Mouse (Mus musculus) frontal cortex, adult 2 months (tissue): ENCODE results near the gene Dmc1. TPM values are rescaled to one million over a fixed set of nuclear protein-coding genes. Genes with fewer than 3 reads are reported as not detected.

Experiments used
- DNase-seq, 2 experiments: peaks; one replicate each; pipeline ENCODE4 v3.0.0; 2022; ENCODE audit warnings: low spot score in 1 of 2; ENCODE audit errors: extremely low spot score in 1 of 2
- polyA plus RNA-seq: library from polyadenylated mRNA; depleted of rRNA; stranded (reverse); fragments of >200 nt; gene quantifications from 2 replicates; pipeline ENCODE4 v1.2.3, GENCODE M21; 2012; rRNA removed

The Dmc1 gene
- 2.3 and 3.4 TPM in 2 replicates for polyA plus RNA-seq

DNA sequence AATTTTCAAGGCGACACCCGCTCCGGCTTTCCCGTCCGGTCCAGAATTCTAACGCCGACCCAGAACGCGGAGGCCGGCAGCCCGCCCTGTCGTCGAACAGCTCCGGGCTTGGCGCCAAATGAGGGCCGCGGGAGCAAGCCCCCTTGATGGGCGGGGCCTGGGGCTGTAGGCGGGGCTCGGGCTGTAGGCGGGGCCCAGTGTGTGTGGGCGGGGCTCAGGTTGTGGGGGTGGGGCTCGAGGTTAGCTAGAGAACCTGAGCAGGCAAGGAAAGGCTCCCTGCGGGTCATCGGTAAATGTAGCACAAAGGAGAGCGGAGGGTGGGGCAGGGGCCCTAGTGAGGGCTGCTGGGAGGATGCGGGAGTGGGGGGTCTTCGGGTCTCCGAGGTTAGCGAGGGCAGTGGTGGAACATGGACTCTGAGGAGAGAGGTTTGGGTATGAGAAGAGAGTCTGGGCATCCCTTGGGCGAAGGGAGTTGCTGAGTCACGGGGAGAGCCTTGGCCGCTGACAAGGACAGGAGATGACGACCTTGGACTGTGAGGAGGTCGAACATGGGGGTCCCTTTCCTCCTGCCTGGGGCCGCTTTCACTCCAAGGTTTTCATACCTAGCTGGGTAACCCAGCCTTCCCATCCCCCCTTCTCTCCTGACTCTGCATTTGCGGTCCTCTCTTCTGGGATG lies at the start of gene Dmc1:
Gene Dmc1 (minus strand): TSS at position 120 of the 676 bp plus-strand sequence.
- DNase-seq: no peak

DNA sequence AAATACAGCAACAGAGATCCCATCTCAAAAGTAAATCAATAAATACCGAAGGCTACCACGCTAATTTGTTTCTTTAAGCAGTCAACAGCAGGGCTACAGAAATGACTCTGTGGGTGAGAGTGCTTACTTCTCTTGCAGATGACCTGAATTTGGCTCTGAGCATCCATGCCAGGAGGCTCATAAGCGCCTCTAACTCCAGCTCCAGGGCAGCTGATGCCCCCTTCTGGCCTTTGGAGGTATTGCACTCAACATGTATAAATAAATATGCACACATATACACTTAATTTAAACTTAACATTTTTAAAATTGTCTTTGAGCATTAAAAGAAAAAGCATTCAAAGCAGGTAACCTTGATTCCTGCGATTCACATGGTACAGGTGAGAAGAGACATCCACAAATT lies 46.6 kb upstream of the Dmc1 start:
- DNase-seq: no peak

DNA sequence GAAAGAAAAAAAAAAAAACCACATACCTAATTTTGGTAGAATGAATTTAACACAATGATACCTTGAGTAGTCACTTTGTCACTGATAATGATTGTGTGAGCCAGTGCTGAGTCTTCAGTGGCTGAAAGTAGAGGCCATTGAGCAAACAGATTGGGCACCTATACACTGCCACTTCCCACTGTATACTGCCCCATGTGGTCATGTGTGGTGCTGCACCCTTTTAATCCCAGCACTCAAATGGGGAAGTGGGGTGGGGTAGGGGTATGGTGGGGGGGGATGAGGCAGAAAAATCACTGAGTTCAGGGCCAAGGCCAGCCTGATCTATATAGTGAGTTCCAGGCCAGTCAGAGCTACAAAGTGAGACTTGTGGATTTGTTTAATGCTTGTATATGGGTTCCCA lies 45.7 kb upstream of the Dmc1 start:
- peak in 1 of 2 experiments; percentile 59 for DNase-seq

DNA sequence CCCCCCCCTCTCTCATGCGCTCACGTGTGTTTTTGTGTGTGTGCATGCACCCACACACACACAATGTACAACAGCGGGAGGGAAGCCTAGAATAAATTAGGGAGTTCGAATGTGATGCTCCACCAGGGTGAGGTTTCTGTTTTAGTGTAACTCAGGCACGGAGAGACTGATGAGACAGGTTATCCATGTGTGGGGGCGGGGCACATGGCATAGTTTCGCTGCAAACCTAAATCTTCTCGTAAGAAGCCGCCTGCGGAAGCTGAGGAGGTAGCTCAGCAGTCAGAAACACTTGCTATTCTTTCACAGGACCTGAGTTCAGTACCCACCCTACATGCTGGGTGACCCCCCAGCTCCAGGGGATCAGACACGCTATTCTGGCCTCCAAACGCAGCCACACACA lies 43.2 kb upstream of the Dmc1 start:
- DNase-seq: peak in 1 of 2 experiments; percentile 51

DNA sequence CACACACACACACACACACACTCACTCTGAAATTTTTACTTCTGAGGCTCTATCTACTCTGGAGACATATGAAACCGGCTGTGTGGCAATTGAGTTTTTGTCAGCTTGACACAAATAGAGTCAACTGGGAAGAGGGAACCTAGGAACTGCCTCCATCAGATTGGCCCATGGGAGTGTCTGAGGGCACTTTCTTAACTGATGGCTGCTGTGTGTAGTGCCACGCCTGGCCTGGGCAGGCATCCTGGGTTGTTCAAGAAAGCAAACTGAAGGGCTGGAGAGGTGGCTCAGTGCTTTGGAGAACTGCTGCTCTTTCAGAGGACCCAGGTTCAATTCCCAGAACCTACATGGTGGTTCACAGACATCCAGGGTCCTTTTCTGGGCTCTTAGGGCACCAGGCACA lies 40.6 kb upstream of the Dmc1 start:
- DNase-seq: no peak

DNA sequence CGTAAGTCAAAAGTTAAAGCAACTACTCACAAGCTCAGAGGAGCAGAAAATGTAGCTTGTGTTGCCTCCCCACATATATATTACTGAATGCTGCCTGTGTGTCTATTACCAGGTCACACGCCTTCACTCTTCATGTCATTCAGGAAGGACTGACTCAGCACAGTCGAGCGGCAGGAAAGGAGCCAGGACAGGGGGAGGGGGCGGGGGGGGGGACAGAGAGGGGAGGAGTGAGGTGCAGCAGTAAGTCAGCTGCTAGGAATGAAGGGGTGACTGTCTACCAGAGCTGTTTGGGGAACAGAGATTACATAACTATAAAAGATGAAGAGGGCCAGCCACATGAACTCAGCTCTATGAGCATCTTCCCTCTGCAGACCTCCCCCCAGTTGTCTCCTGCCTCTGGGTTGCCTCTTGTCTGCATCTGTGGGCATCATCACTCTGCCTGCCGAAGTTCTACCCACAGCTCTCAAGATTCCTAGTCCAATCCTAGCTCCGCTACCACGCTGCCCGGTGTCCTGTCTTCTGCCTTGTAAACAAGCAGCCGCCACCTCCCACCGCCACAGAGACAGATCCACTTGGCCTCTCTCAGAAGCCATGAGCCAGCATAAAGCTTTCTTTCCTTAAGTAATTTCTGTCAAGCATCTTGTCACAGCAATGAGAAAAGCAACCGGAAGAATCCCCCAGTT lies 36.4 kb upstream of the Dmc1 start:
- peak in 1 of 2 experiments; percentile 51 for DNase-seq

DNA sequence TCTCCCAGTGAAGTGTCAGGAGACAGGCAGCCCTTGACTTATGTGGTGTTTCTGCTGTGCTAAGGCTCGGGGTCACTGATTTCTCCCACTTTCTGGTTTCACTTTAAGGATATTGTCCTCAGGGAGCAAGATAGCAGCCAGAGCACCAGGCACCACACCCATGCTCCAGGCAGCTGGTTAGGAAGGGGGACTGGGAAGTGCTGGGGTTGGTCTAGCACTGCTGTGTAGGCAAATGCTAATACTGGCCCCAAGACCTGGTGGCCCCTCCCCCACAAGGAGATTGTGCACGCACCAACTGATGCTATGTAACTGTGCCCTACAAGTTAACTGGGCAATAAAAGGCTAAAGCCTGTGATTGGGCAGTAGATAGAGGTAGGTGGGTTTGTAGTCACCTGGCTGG lies 25.6 kb upstream of the Dmc1 start:
- no peak for DNase-seq

DNA sequence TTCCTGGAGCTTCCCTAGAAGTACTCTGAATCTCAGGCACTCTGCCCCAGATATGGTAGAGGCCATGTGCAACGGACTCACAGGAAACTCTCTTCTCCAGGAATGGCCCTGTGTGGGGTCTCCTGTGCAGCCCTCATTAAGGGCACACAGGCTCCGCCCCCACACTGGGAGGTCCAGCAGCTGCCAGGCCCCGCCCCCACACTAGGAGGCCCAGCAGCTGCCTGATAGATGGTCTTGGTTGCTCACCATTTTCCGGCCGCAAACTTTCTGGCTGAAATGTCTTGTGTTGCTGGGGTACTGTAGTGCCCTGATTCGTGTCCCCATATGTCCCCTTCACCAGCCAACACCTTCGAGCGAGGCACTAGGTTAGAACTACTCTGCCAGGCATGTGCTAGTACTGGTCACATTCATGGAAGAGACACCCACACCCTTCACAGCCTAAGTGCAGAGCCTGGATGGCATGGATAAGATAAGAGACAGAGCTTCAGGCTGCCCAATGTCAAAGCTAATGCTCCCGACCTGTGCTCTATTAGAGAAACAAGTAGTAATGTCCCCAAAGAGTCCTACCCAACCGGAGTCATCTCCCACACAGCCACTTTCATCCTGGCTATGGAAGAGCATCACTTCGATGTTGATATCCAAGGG lies 15.0 kb upstream of the Dmc1 start:
- no peak for DNase-seq

DNA sequence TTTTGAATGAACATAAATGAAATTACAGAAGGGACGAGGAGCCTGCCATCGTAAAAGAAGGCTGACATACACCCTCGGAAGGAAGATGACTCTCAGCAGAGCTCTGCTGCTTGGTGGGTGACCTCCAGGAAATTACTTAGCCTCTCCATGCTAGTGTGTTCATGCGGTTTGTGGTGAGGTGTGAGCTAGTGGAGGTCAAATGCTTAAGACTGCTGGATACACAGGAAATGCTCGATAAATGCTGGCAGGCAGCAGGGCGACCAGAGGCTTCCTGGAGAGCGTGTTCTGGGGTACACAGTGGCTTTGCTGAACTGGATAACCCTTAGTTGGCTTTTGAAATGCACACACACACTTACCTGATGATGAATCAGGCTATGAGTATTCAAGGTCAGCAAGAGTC lies 13.5 kb upstream of the Dmc1 start:
- no peak for DNase-seq

DNA sequence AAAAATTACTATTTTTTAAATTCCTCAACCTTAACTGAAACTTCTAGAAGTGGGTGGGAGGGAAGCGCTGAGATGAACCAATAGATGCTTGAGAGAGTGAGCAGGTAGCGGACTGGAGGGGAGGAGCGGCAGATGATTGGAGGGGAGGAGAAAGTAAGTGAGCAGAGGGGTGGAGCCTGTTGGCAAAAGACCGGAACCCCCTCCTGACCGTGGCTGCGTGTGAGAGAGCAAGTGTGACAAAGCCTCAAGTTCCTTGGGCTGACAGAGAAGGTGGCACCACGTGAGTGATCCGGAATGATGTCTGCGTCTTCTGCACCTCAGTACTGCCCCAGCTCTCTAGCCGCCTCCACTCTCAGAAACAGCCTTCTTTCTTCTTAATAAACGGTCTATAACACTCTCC lies 12.2 kb upstream of the Dmc1 start:
- no peak for DNase-seq

DNA sequence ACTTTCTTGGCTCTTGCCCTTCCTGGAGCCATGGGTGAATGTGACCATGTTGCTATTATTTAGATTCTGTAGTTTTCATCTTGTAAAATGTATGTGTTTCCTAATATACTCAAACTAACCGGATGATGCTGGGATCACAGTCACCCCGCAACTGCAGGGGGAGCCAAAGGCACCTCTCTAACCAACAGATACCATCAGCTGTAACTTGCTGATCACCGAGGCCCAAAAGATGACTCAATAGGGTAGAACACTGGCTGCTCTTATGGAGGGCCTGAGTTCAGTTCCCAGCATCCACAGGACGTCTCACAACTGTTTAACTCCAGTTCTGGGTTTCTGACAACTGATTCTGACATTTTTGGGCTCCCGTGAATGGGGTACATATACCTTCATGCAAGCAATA lies 11.8 kb upstream of the Dmc1 start:
- peak in 1 of 2 experiments; percentile 9 for DNase-seq

DNA sequence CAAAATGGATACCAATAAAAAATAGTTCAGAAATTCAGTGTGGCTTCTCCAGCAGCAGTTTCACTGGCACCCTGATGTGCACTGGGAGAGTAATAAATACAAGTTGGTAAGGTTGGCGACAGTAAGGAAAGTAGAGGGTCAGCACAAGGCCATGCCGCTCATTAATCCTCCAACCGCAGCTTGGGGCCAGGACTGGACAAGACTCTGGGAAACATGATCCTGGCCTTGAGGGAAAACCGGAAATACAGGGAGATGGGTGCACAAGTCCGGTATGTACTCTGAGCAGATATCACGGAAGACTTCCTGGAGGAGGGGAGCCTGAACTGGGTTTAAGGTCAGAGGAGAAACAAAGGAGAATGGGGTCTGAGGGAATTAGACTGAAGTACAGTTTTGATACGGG lies 10.6 kb upstream of the Dmc1 start:
- no peak for DNase-seq

DNA sequence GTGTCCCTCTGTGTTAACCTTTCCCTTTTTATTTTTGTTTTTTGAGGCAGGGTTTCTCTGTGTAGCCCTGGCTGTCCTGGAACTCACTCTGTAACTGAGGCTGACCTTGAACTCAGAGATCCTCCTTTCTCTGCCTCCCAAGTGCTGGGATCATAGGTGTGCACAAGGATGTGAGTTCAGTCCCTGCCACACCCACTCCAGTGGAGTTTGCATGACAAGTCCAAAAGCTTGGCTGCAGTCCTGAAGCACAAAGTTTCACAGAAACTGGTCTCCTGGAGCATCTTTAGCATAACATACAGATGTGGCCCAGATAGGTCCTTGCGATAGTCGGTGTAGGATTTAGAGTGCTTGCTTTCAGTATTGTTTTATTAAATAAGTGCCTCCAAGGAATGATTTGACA lies 4.3 kb upstream of the Dmc1 start:
- no peak for DNase-seq

DNA sequence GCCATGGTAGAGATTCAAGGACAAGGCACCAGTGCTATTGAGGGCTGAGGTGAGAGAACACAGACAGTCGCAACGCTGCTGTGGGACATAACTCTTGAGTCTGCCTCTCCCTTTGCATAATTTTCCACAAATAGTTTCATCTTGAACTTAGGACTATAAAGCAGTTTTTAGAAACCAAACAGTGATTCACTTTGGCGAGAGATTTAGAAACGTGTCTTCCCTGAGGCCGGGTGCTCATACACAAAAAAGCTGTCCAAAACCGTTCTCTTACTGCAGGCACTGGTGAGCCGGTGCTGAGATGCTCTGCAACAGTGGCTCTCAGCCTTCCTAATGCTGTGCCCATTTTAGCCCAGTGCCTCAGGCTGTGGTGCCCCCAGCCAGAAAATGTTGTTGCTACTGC lies 3.3 kb upstream of the Dmc1 start:
- peak; percentile 39 for DNase-seq

DNA sequence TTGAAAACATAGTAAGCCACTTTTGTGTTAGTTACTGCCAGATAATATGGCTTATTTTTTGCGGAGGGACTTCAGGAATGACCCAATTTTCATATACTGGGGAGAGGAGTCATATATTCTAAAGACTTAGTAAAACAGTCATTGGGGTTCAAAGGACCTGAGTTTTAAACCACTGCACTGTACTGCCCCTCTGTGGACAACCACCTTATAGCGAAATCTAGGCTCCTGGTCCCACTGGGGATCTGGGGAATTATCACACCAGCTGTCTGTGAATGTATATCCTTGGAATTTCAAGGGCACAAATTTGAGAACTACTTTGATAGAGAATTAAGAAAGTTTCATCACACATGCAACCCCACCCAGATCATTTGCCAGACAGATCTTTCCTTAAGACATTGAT lies 2.8 kb upstream of the Dmc1 start:
- DNase-seq: peak in 1 of 2 experiments; percentile 66

DNA sequence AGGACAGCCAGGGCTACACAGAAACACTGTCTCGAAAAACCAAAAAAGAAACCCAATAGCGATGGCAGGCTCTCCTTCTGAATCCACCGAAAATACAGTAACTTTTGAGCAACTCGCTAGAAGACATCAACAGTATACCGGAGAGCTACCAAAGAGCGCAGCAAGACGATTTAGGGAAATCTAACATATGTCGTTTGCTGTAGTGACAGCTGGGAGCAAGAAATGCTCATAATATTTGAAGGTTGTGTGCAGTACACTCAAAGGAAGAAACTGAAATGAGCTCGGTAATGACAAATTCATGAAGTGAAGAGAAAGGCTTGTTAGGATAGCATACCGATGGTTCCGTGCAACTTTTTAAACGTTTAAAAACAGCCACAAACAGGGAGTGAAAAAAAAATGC lies 1.3 kb upstream of the Dmc1 start:
- peak in 1 of 2 experiments; percentile 41 for DNase-seq

DNA sequence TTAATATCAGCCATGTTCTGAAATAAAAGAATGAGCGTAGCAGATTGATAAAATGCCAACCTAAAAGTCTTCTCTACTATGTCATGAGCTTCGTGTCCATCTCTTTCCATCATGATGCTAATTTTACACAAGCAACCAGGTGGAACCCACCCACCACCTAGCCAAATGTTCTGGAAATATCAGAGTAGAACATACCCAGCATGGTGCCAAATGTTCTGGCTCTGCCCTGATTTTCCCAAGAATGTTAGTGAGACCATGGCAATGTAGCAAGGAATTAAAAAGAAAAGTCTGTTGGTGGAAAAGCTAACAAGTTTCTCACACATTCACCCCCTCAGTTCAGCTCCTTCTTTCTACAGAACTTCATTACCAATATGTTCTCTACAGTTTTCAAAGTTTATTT lies 4.7 kb downstream of the Dmc1 start:
- peak; percentile 74 to 81 for DNase-seq

DNA sequence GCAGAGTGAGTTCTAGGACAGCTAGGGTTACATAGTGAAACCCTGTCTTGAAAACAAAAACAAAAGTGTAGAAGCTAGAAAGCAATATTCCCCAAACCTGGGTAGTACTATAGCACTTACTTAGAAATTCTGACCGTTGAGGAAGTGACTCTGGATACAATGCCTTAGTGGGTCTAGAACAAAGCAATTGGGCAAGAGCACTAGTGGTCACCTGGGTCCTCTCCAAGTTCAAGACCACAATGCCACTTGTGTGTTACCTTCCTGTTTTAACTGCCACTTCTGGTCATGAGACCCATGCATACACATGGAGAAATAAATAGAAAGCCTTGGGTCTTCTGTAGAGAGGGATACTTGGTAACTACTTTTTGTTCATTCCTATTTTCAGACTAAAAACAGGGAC lies 6.2 kb downstream of the Dmc1 start:
- DNase-seq: no peak

DNA sequence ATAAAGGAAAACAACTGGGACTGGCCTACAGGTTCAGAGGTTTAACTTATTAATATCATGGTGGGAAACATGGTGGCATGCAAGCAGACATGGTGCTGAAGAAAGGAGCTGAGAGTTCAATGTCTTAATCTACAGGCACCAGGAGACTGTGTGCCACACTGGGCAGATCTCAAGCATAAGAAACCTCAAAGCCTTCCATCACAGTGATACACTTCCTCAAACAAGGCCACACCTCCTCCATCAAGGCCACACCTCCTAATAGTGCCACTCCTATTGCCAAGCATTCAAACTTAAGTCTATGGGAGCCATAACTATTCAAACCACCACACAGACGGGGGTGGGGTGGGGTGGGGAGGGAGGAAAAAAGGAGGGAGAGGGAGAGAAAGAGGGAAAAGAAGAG lies 23.3 kb downstream of the Dmc1 start:
- DNase-seq: no peak

DNA sequence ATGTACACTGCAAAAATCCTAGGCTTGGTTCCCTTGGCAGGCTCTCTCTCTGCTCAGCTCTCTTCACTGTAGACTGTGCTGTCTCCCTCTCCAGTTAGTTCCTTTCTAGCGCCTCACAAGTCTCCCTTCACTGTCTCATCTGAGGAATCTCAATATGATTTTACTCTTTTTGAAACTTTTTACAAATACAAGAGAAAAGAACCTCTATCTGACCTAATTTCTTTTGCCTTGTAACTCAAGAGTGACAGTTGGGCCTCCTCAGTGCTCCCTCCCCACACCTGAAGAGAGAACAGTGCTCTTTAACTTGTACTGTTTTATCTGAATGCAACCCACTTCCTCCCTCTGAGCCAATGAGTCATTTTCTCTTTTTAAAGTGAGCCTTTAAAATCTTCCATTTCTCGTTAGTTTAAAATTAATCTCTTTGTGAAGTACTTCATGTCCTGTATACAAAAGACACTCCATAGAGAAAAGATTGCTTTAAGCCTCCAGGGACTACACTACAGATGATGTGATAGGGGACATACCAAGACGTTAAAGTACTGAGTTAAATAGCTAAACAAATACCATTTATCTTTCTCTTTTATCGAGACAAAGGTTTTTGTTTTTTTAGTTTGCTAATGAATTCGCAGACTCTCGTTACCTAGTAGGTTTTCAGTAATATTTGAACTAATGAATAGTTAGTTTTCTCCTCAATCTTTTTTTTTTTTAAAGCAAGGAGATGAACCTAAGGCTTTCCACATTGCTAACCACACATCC lies 27.1 kb downstream of the Dmc1 start:
- DNase-seq: peak; percentile 33 to 66

DNA sequence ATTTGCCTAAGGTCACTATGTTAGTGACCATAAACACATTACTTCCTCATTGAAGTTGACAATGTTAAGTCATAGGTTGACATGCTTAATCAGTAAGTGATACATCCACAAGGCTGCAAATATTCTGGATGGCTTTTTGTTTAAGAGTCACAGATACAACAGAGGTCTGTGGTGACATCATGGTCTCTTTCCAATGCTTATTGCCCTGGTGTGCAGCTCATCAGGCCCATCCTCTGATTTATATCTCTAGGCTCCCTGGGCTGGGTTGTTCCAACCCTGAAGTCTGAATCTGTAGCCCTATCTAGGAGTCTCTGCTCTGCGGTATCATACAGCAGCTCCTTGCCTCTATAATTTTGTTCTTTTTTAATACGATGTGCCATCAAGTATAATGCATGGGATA lies 28.0 kb downstream of the Dmc1 start:
- no peak for DNase-seq
